ENCODE assay signal across 9 mouse cellular contexts in the genomic region with DNA sequence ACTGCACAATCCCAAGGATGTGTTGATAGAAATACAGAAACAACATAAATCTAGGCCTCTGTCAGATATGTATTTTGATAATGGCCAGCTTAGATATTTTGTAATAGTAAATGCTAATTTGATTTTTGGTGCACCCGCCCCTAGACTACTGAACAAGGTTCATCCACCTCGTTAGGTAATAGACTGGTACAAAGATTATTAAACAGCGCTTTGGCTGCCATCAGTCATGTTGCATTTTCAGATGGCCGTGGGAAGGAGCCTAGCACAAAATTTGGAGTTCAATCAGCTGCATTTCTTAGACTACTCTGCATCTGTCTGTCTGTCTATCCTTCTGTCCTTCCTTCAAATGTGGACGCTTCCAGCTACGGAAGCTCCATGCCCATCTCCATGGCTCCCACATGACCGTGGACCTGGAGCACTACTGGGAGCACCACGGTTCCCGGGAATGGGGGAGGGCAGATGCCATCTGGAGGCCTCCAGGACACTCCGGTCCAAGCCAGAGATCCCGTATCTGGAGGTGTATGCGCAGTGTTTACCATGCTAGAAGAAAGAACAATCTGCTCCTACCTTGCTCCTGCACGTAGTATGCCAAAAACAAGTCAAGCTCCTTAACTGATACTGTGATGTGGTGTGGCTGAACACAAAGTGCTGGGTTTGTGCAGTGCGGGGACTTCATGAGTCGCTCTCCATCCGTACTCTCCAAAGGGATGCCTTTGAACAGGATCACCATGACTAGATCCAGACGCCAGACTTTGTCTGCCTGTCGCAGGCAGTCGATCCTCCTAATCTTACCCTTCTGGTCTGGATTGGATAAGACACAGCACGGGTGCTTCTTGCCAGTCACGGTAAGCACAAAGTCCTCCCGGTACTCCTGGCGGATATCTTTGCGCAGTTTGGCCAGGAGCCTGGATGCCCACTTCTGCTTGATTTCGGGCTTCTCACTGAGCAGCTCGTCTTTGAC.
A peak's percentile ranks its signal among the peaks of the same experiment; 100 is the strongest.
DNase-seq lines count a peak whose midpoint lies in the region; ATAC-seq and TF ChIP-seq lines count a peak whose summit lies in the region.
"Had no signal": no experiment of that assay in that cellular context is flagged by ENCODE, and none has a peak within 500 bp of the region (broad histone marks: within the 10 kb centered on the region; RNA-seq: fewer than 3 reads in every experiment).

No protein-coding gene starts in this region.

- 53% methylated on average over 26 of the region's 26 CpGs for WGBS in heart, adult 2 months
- 82% methylated on average over 26 of the region's 26 CpGs for WGBS in midbrain, embryonic 13.5 days
- 90% methylated on average over 26 of the region's 26 CpGs for WGBS in midbrain, embryonic 11.5 days
- WGBS in forebrain, embryonic 15.5 days = 51% methylated on average over 26 of the region's 26 CpGs
- WGBS in olfactory bulb, adult 2 months = 41% methylated on average over 26 of the region's 26 CpGs

- H3K27me3 ChIP-seq in heart, adult 2 months (ENCODE audit: control insufficient read depth, insufficient read depth, low read length) = no peaks in the 10 kb centered on the region
- H3K27me3 ChIP-seq in midbrain, embryonic 13.5 days = no peaks in the 10 kb centered on the region
- H3K27me3 ChIP-seq in midbrain, embryonic 11.5 days (ENCODE audit: control insufficient read depth, insufficient read depth, low read length) = no peaks in the 10 kb centered on the region
- no peaks in the 10 kb centered on the region for H3K27me3 ChIP-seq in forebrain, embryonic 15.5 days

- peak; percentile 52 to 54 for DNase-seq in heart, adult 2 months
- DNase-seq in heart, postnatal 25 days (ENCODE audit: low spot score) = no peak
- DNase-seq in midbrain, embryonic 11.5 days (ENCODE audit: low spot score, missing footprints) = no peak

- peak overlapping the region; percentile 17; the same call in 1 of the 2 replicates for H3K4me3 ChIP-seq in heart, adult 2 months
- peak overlapping the region; percentile 23 for H3K4me3 ChIP-seq in midbrain, embryonic 13.5 days (replicated peaks)
- H3K4me3 ChIP-seq in midbrain, embryonic 11.5 days (ENCODE audit: low read depth, low read length) = no peak overlapping the region
- H3K4me3 ChIP-seq in forebrain, embryonic 15.5 days = peak overlapping the region; percentile 75
- H3K4me3 ChIP-seq in olfactory bulb, adult 2 months (ENCODE audit: insufficient read depth, low read depth, low read length) = peak overlapping the region; percentile 37

- no peak for TF ChIP-seq POLR2A in heart, adult 2 months (IDR thresholded peaks at IDR 0.05; ENCODE audit: insufficient read depth, low read depth, low read length)
- no peak for TF ChIP-seq POLR2A in olfactory bulb, adult 2 months (IDR thresholded peaks at IDR 0.05; ENCODE audit: insufficient read depth, low read depth, low read length)

- peaks cover 61% of the 10 kb centered on the region for H3K36me3 ChIP-seq in heart, adult 2 months (ENCODE audit: control insufficient read depth, insufficient read depth, low read length)
- H3K36me3 ChIP-seq in midbrain, embryonic 13.5 days = peaks cover 10% of the 10 kb centered on the region
- peaks cover 6% of the 10 kb centered on the region for H3K36me3 ChIP-seq in midbrain, embryonic 11.5 days (ENCODE audit: control insufficient read depth, insufficient read depth, low read length)
- H3K36me3 ChIP-seq in forebrain, embryonic 15.5 days = no peaks in the 10 kb centered on the region

- ATAC-seq in midbrain, embryonic 13.5 days = peak; percentile 37; the same call in 1 of the 2 replicates
- no peak for ATAC-seq in midbrain, embryonic 11.5 days (ENCODE audit: low FRiP score)
- no peak for ATAC-seq in forebrain, embryonic 15.5 days (replicated peaks)
- no peak for ATAC-seq in erythroid progenitor cell, adult 5-6 weeks (replicated peaks; ENCODE audit: low FRiP score, poor library complexity, severe bottlenecking)
- ATAC-seq in granulocyte monocyte progenitor cell, adult 5-6 weeks (replicated peaks; ENCODE audit: poor library complexity, severe bottlenecking) = no peak
- ATAC-seq: CD4-positive, CD25-positive, alpha-beta regulatory T cell, adult 4 months had no signal

- intact Hi-C loops in heart, adult 2 months (cut with DNase I) = no loop called here
- intact Hi-C loops in heart, postnatal 25 days (cut with DNase I) = no loop called here

- peak overlapping the region; percentile 23 for H3K9ac ChIP-seq in heart, adult 2 months (ENCODE audit: low read depth, low read length)
- peak overlapping the region; percentile 41 for H3K9ac ChIP-seq in midbrain, embryonic 13.5 days (replicated peaks)
- no peak overlapping the region for H3K9ac ChIP-seq in midbrain, embryonic 11.5 days (ENCODE audit: low read length)
- H3K9ac ChIP-seq in forebrain, embryonic 15.5 days (replicated peaks) = peak overlapping the region; percentile 52

- no peaks in the 10 kb centered on the region for H3K9me3 ChIP-seq in midbrain, embryonic 13.5 days
- H3K9me3 ChIP-seq in midbrain, embryonic 11.5 days (ENCODE audit: control insufficient read depth, low read length) = no peaks in the 10 kb centered on the region
- no peaks in the 10 kb centered on the region for H3K9me3 ChIP-seq in forebrain, embryonic 15.5 days

- H3K4me2 ChIP-seq in midbrain, embryonic 13.5 days (replicated peaks) = peak overlapping the region; percentile 37
- H3K4me2 ChIP-seq in midbrain, embryonic 11.5 days = no peak overlapping the region
- H3K4me2 ChIP-seq in forebrain, embryonic 15.5 days (replicated peaks) = peak overlapping the region; percentile 48

- no peak for TF ChIP-seq CTCF in heart, adult 2 months (IDR thresholded peaks at IDR 0.05)
- no peak for TF ChIP-seq CTCF in olfactory bulb, adult 2 months (IDR thresholded peaks at IDR 0.05; ENCODE audit: insufficient read depth, low read depth, low read length)

- no peak for TF ChIP-seq EP300 in heart, adult 2 months (IDR thresholded peaks at IDR 0.05; ENCODE audit: insufficient read depth, low read depth, low read length)

- peaks cover 10% of the 10 kb centered on the region for H3K79me2 ChIP-seq in heart, adult 2 months (replicated peaks; ENCODE audit: control insufficient read depth, insufficient read depth, low read length)

- H3K27ac ChIP-seq in heart, adult 2 months = peak overlapping the region; percentile 44
- peak overlapping the region; percentile 56 for H3K27ac ChIP-seq in midbrain, embryonic 13.5 days
- H3K27ac ChIP-seq in midbrain, embryonic 11.5 days (ENCODE audit: low read depth, low read length) = no peak overlapping the region
- peak overlapping the region; percentile 93 for H3K27ac ChIP-seq in forebrain, embryonic 15.5 days (replicated peaks)
- peak overlapping the region; percentile 66 for H3K27ac ChIP-seq in olfactory bulb, adult 2 months (ENCODE audit: insufficient read depth, low read depth, low read length)

- peaks cover 38% of the 10 kb centered on the region for H3K4me1 ChIP-seq in heart, adult 2 months (ENCODE audit: control insufficient read depth, insufficient read depth, low read length)
- peaks cover 41% of the 10 kb centered on the region for H3K4me1 ChIP-seq in midbrain, embryonic 13.5 days (replicated peaks)
- peaks cover 10% of the 10 kb centered on the region; the same call in 1 of the 2 replicates for H3K4me1 ChIP-seq in midbrain, embryonic 11.5 days (ENCODE audit: control insufficient read depth, insufficient read depth, low read length)
- H3K4me1 ChIP-seq in forebrain, embryonic 15.5 days = peaks cover 18% of the 10 kb centered on the region
- peaks cover 7% of the 10 kb centered on the region for H3K4me1 ChIP-seq in olfactory bulb, adult 2 months (ENCODE audit: control insufficient read depth, insufficient read depth, low read length)

Comparison
In these comparisons a context has a peak if more than half of its experiments do, and no peak if none do; other contexts are left out.
1. DNase-seq: peak in heart, adult 2 months (2 of 2); none in heart, postnatal 25 days (single experiment) and midbrain, embryonic 11.5 days (single experiment).